Mouse (Mus musculus) CH12.LX (cell line): Measurements from ENCODE around the gene Gm20441. TPM values are rescaled to one million over a fixed set of nuclear protein-coding genes. Genes with fewer than 3 reads are reported as not detected.

Source experiments
- DNase-seq: peaks from one replicate; pipeline ENCODE4 v3.0.0-alpha.2; 2013; ENCODE audit errors: extremely low read depth
- H3K27ac ChIP-seq: 2 replicates; pipeline ENCODE4 v1.5.1; 2012; ENCODE audit warnings: low read depth, mild to moderate bottlenecking, control low read depth, moderate library complexity; ENCODE audit not compliant: insufficient read depth
- H3K27me3 ChIP-seq: replicated peaks from 2 replicates; pipeline ENCODE3; 2012; ENCODE audit warnings: inconsistent platforms
- H3K36me3 ChIP-seq, 2 experiments: replicated peaks in 1 of 2; 2 replicates each; pipeline versions ENCODE3 to v1.6.1; 2012; ENCODE audit warnings: inconsistent platforms in 1 of 2, low read length in 1 of 2, mild to moderate bottlenecking in 1 of 2, mixed read lengths in 1 of 2, moderate library complexity in 1 of 2; ENCODE audit not compliant: control insufficient read depth in 1 of 2, insufficient read depth in 1 of 2
- H3K4me1 ChIP-seq, 2 experiments: 2 replicates each; pipeline ENCODE4 v1.6.1; 2012; ENCODE audit warnings: inconsistent platforms in 1 of 2, moderate library complexity in 1 of 2; ENCODE audit not compliant: insufficient read depth in 2 of 2, control insufficient read depth in 1 of 2
- H3K4me2 ChIP-seq: 2 replicates; pipeline ENCODE4 v1.6.1; 2012; ENCODE audit warnings: low read depth, mild to moderate bottlenecking, control low read depth; ENCODE audit not compliant: poor library complexity, insufficient read depth, severe bottlenecking
- H3K4me3 ChIP-seq, 3 experiments: fragments of 150-350 bp in 1 of 3; sonication (generic) in 1 of 3; replicated peaks in 1 of 3; 2 replicates each; pipeline versions ENCODE3 to v1.5.1; 2011 to 2012; ENCODE audit warnings: low read depth in 2 of 3, low read length in 2 of 3, mild to moderate bottlenecking in 2 of 3, moderate library complexity in 2 of 3, control low read depth in 1 of 3, improper control_type of control experiment in 1 of 3, inconsistent platforms in 1 of 3, mixed read lengths in 1 of 3; ENCODE audit not compliant: poor library complexity in 1 of 3
- H3K79me2 ChIP-seq: replicated peaks from 2 replicates; pipeline ENCODE4 v1.6.1; 2012; ENCODE audit warnings: mild to moderate bottlenecking, moderate library complexity; ENCODE audit not compliant: control insufficient read depth, poor library complexity, insufficient read depth, severe bottlenecking; ENCODE audit errors: extremely low read depth
- H3K9ac ChIP-seq: 2 replicates; pipeline ENCODE4 v1.6.1; 2012; ENCODE audit warnings: low read depth, mild to moderate bottlenecking, control low read depth, moderate library complexity; ENCODE audit not compliant: insufficient read depth
- H3K9me3 ChIP-seq: replicated peaks from 2 replicates; pipeline ENCODE3; 2012; ENCODE audit warnings: low read length, inconsistent platforms, mixed read lengths
- BHLHE40 ChIP-seq: IDR thresholded peaks from 2 replicates; pipeline ENCODE4 v1.6.1; 2011; ENCODE audit warnings: mild to moderate bottlenecking, low read depth, low read length, improper control_type of control experiment
- CHD1 ChIP-seq: IDR thresholded peaks from 2 replicates; pipeline ENCODE4 v1.6.1; 2012; ENCODE audit warnings: low read depth, low read length, improper control_type of control experiment, inconsistent platforms
- CHD2 ChIP-seq: IDR thresholded peaks from 2 replicates; pipeline ENCODE4 v1.6.1; 2011; ENCODE audit warnings: low read length, improper control_type of control experiment
- CTCF ChIP-seq, 2 experiments: IDR thresholded peaks in 1 of 2; conservative IDR thresholded peaks in 1 of 2; 2 replicates each; pipeline ENCODE4 v1.5.1; 2011 to 2012; ENCODE audit warnings: low read depth in 2 of 2, low read length in 2 of 2, improper control_type of control experiment in 1 of 2, inconsistent platforms in 1 of 2, mild to moderate bottlenecking in 1 of 2, moderate library complexity in 1 of 2
- E2F4 ChIP-seq: IDR thresholded peaks from 2 replicates; pipeline ENCODE4 v1.6.1; 2011; ENCODE audit warnings: low read depth, low read length, improper control_type of control experiment; ENCODE audit not compliant: insufficient replicate concordance
- ELF1 ChIP-seq: IDR thresholded peaks from 2 replicates; pipeline ENCODE4 v1.6.1; 2014; ENCODE audit warnings: low read depth, mild to moderate bottlenecking, inconsistent platforms, low read length, improper control_type of control experiment
- GABPA ChIP-seq: IDR thresholded peaks from 2 replicates; pipeline ENCODE4 v1.6.1; 2012; ENCODE audit warnings: low read depth, low read length, improper control_type of control experiment, inconsistent platforms; ENCODE audit not compliant: insufficient replicate concordance
- JUND ChIP-seq: conservative IDR thresholded peaks from 2 replicates; pipeline ENCODE4 v1.6.1; 2011; ENCODE audit warnings: low read depth, low read length, improper control_type of control experiment
- KAT2A ChIP-seq: IDR thresholded peaks from 2 replicates; pipeline ENCODE4 v1.6.1; 2012; ENCODE audit warnings: low read length, improper control_type of control experiment, inconsistent platforms; ENCODE audit not compliant: insufficient replicate concordance
- MAFK ChIP-seq: IDR thresholded peaks from 2 replicates; pipeline ENCODE4 v1.6.1; 2011; ENCODE audit warnings: low read length, improper control_type of control experiment; ENCODE audit not compliant: insufficient replicate concordance
- MAZ ChIP-seq: IDR thresholded peaks from 2 replicates; pipeline ENCODE4 v1.6.1; 2012; ENCODE audit warnings: low read depth, mild to moderate bottlenecking, inconsistent platforms, low read length, improper control_type of control experiment, moderate library complexity
- MEF2A ChIP-seq: IDR thresholded peaks from 2 replicates; pipeline ENCODE4 v1.6.1; 2014; ENCODE audit warnings: low read depth, mild to moderate bottlenecking, inconsistent platforms, low read length, improper control_type of control experiment, borderline replicate concordance
- MXI1 ChIP-seq: IDR thresholded peaks from 2 replicates; pipeline ENCODE4 v1.6.1; 2011; ENCODE audit warnings: mild to moderate bottlenecking, low read depth, low read length, improper control_type of control experiment
- MYC ChIP-seq: IDR thresholded peaks from 2 replicates; pipeline ENCODE4 v1.6.1; 2011; ENCODE audit warnings: low read depth, mild to moderate bottlenecking, improper control_type of control experiment, low read length
- NELFE ChIP-seq: IDR thresholded peaks from 2 replicates; pipeline ENCODE4 v1.6.1; 2011; ENCODE audit warnings: low read depth, low read length, improper control_type of control experiment
- NRF1 ChIP-seq: IDR thresholded peaks from 2 replicates; pipeline ENCODE4 v1.6.1; 2014; ENCODE audit warnings: low read depth, mild to moderate bottlenecking, inconsistent platforms, low read length, improper control_type of control experiment, moderate library complexity
- POLR2AphosphoS2 ChIP-seq: IDR thresholded peaks from 2 replicates; pipeline ENCODE4 v1.6.1; 2011; ENCODE audit warnings: low read depth, low read length, improper control_type of control experiment
- TBP ChIP-seq: conservative IDR thresholded peaks from 2 replicates; pipeline ENCODE4 v1.6.1; 2011; ENCODE audit warnings: low read depth, low read length, improper control_type of control experiment
- TCF12 ChIP-seq: IDR thresholded peaks from 2 replicates; pipeline ENCODE4 v1.6.1; 2014; ENCODE audit warnings: low read depth, mild to moderate bottlenecking, inconsistent platforms, low read length, improper control_type of control experiment
- USF2 ChIP-seq: conservative IDR thresholded peaks from 2 replicates; pipeline ENCODE4 v1.6.1; 2011; ENCODE audit warnings: low read depth, low read length, improper control_type of control experiment
- ZKSCAN1 ChIP-seq: IDR thresholded peaks from 2 replicates; pipeline ENCODE4 v1.6.1; 2012; ENCODE audit warnings: low read depth, inconsistent platforms, low read length, improper control_type of control experiment, borderline replicate concordance
- ZNF384 ChIP-seq: IDR thresholded peaks from 2 replicates; pipeline ENCODE4 v1.6.1; 2012; ENCODE audit warnings: low read depth, low read length, improper control_type of control experiment, inconsistent platforms
- dilution Hi-C: fragments of 300-500 bp; cut with MboI; formaldehyde crosslinking; loops from 2 replicates; pipeline ENCODE4 v1.14.3; 2020; ENCODE audit warnings: low sequenced_read_pairs; ENCODE audit not compliant: extremely low pct_unique_long_range_greater_than_20kb, extremely low pct_ligation_motif_present
- in situ Hi-C: fragments of 300-500 bp; cut with MboI; formaldehyde crosslinking; loops from 3 replicates; pipeline ENCODE4 v1.14.3; 2019; ENCODE audit warnings: low sequenced_read_pairs, low pct_ligation_motif_present, low pct_unique_long_range_greater_than_20kb, mixed read lengths
- polyA plus RNA-seq: library from polyadenylated mRNA; unstranded; fragments of >175 nt; gene quantifications from 2 replicates; pipeline ENCODE4 v1.2.1, GENCODE M21; 2012; ENCODE audit warnings: low read depth; ENCODE audit not compliant: insufficient read length
- total RNA-seq, 2 experiments: library from RNA; depleted of rRNA; stranded (reverse); fragments of 300-350 nt in 1 of 2; fragments of >200 nt in 1 of 2; gene quantifications; 2 replicates each; pipeline ENCODE4 v1.2.3; 2012 to 2014

The Gm20441 gene
- total and polyA plus RNA-seq, 3 experiments: 0.68 TPM; not detected in 2

DNA sequence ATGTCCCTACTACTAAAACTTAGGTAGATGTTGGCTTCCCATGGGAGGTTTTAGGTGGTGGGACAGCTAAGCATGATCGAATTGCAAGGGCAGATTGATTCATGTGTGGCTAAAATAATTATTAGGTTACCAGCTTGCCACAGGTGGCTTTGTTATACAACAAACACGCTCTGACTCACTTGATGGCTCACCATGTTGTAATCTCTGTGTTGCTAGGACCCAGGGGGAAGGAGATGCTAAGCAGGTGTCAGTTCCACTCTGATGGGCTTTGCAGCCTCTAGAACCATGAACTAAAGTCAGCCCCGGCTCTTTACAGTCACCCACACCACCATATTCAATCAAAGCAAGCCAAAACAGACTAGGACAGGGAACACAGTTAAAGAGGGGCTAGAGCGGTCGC lies 39.1 kb upstream of the Gm20441 start:
- Histone ChIP-seq H3K9ac (no peak overlapping the region), H3K4me1 (peaks cover 0 to 17% of the 10 kb centered on the region in 2 experiments; a peak in 2 of 4 replicates), H3K4me2 (no peak overlapping the region), H3K27ac (no peak overlapping the region), H3K36me3 (peaks cover 0 to 1% of the 10 kb centered on the region in 2 experiments), H3K79me2 (no peaks in the 10 kb centered on the region), H3K4me3 (no peak overlapping the region), H3K27me3 (no peaks in the 10 kb centered on the region), H3K9me3 (peaks cover 30% of the 10 kb centered on the region)
- dilution Hi-C loops: no loop called here
- TF ChIP-seq GABPA: no peak
- TF ChIP-seq TBP: no peak
- no peak for TF ChIP-seq POLR2AphosphoS2
- no peak for TF ChIP-seq MAZ
- no peak for TF ChIP-seq ZNF384
- TF ChIP-seq MAFK: no peak
- no peak for TF ChIP-seq MYC
- TF ChIP-seq NRF1: no peak
- TF ChIP-seq ELF1: no peak
- no peak for TF ChIP-seq CHD2
- TF ChIP-seq CTCF (conservative IDR thresholded peaks at IDR 0.05 in 1 of 2, IDR thresholded peaks at IDR 0.05 in 1 of 2; ENCODE audit: low read depth in 2 of 2, low read length in 2 of 2): no peak
- no peak for TF ChIP-seq USF2
- TF ChIP-seq NELFE: no peak
- in situ Hi-C loops: no loop called here
- DNase-seq: no peak

DNA sequence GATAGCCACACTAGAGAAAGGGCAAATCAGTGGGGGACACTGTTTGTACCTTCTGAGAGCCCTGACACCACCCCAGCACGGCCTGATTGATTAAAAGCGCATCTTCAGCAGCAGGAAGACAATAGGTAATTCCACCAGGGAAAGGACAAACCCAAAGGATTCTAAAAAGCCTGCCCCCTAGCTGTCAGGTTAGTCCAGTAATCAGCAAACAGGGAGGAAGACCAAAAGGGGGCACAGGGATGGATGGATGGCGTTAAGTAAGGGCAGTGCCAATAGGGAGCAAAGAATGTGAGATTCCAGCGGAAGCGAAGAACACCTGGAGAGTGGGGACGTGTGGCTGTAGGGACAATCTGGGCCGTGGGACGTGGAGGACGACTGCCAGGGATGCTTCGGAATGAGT lies 37.9 kb upstream of the Gm20441 start:
- Histone ChIP-seq H3K9me3 (peaks cover 20% of the 10 kb centered on the region), H3K4me2 (no peak overlapping the region), H3K36me3 (peaks cover 0 to 1% of the 10 kb centered on the region in 2 experiments), H3K4me1 (peaks cover 0 to 11% of the 10 kb centered on the region in 2 experiments; a peak in 2 of 4 replicates), H3K79me2 (no peaks in the 10 kb centered on the region), H3K27ac (no peak overlapping the region), H3K9ac (no peak overlapping the region), H3K27me3 (no peaks in the 10 kb centered on the region), H3K4me3 (no peak overlapping the region)
- dilution Hi-C loops: no loop called here
- DNase-seq: no peak
- in situ Hi-C loops: no loop called here
- no peak for TF ChIP-seq CHD1
- peak in 1 of 2 experiments; percentile 32; a peak in 1 of 4 replicates for TF ChIP-seq CTCF (conservative IDR thresholded peaks at IDR 0.05 in 1 of 2, IDR thresholded peaks at IDR 0.05 in 1 of 2; ENCODE audit: low read depth in 2 of 2, low read length in 2 of 2)

DNA sequence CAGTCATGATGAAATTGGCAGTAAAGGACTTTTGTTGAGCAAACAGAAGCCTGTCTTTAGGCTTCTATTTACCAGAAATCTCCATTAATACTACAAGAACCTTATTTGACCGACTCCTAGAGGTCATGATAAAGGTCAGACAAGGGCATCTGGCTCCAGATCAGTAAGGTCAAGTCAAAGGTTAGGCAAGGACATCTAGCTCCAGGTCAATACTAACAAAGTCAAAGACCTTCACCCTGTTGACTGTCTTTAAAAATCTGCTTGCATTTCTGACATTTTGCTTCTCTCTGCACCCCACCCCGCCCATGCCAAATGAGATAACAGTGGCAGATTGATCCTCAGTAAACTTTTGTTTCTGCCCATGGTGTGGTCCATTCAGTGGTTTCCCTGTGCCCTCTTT lies 23.5 kb upstream of the Gm20441 start:
- in situ Hi-C loops (no loop called here), dilution Hi-C loops (no loop called here)
- Histone ChIP-seq H3K79me2 (no peaks in the 10 kb centered on the region), H3K4me3 (no peak overlapping the region), H3K27ac (no peak overlapping the region), H3K4me2 (no peak overlapping the region), H3K9ac (no peak overlapping the region), H3K36me3 (no peaks in the 10 kb centered on the region), H3K9me3 (peaks cover 7% of the 10 kb centered on the region), H3K4me1 (peaks cover 0 to 5% of the 10 kb centered on the region in 2 experiments; a peak in 2 of 4 replicates), H3K27me3 (no peaks in the 10 kb centered on the region)
- TF ChIP-seq E2F4 (no peak), ELF1 (no peak), BHLHE40 (no peak), NELFE (no peak), MXI1 (no peak), TCF12 (no peak), KAT2A (no peak), ZKSCAN1 (no peak), JUND (no peak), GABPA (no peak), USF2 (no peak), MEF2A (no peak), NRF1 (no peak)
- DNase-seq: no peak
